Mouse (Mus musculus) cerebellum, postnatal 4 days (tissue): Measurements from ENCODE around the gene Rasl11b.

Source experiments
- DNase-seq, 2 experiments: peaks; one replicate each; pipeline ENCODE4 v3.0.0; 2022; ENCODE audit warnings: low spot score in 2 of 2, mixed read lengths in 1 of 2

The Rasl11b gene

GRCm38 (mm10) chr5:74194841-74195613, at the start of gene Rasl11b:
Gene Rasl11b (plus strand): TSS chr5:74195286.
- peak; percentile 88 to 93 for DNase-seq

- DNase-seq, result no peak
Measured at GRCm38 (mm10) chr5:74147631-74148030, 47.5 kb upstream of the Rasl11b start.

- no peak for DNase-seq
Measured at GRCm38 (mm10) chr5:74149975-74150374, 45.1 kb upstream of the Rasl11b start.

GRCm38 (mm10) chr5:74151774-74152173, 43.3 kb upstream of the Rasl11b start:
- DNase-seq, result no peak

GRCm38 (mm10) chr5:74155860-74156351, 39.2 kb upstream of the Rasl11b start:
- no peak for DNase-seq

- no peak for DNase-seq
Measured at GRCm38 (mm10) chr5:74158929-74159632, 36.0 kb upstream of the Rasl11b start.

- no peak for DNase-seq
Measured at GRCm38 (mm10) chr5:74159906-74160305, 35.2 kb upstream of the Rasl11b start.

GRCm38 (mm10) chr5:74160349-74160748, 34.7 kb upstream of the Rasl11b start:
- no peak for DNase-seq

GRCm38 (mm10) chr5:74161297-74161926, 33.7 kb upstream of the Rasl11b start:
- DNase-seq, result peak in 1 of 2 experiments; percentile 30

GRCm38 (mm10) chr5:74162013-74162412, 33.1 kb upstream of the Rasl11b start:
- no peak for DNase-seq

GRCm38 (mm10) chr5:74163141-74163540, 31.9 kb upstream of the Rasl11b start:
- DNase-seq, result no peak

GRCm38 (mm10) chr5:74164547-74164946, 30.5 kb upstream of the Rasl11b start:
- no peak for DNase-seq

- DNase-seq, result no peak
Measured at GRCm38 (mm10) chr5:74166642-74167041, 28.4 kb upstream of the Rasl11b start.

- no peak for DNase-seq
Measured at GRCm38 (mm10) chr5:74168085-74168484, 27.0 kb upstream of the Rasl11b start.

- no peak for DNase-seq
Measured at GRCm38 (mm10) chr5:74171768-74172167, 23.3 kb upstream of the Rasl11b start.

GRCm38 (mm10) chr5:74172208-74172607, 22.9 kb upstream of the Rasl11b start:
- DNase-seq, result no peak

GRCm38 (mm10) chr5:74173162-74173844, 21.8 kb upstream of the Rasl11b start:
- peak in 1 of 2 experiments; percentile 8 for DNase-seq

- DNase-seq, result peak in 1 of 2 experiments; percentile 16
Measured at GRCm38 (mm10) chr5:74175526-74176270, 19.4 kb upstream of the Rasl11b start.

GRCm38 (mm10) chr5:74180216-74180615, 14.9 kb upstream of the Rasl11b start:
- no peak for DNase-seq

GRCm38 (mm10) chr5:74183118-74183517, 12.0 kb upstream of the Rasl11b start:
- DNase-seq, result no peak

- no peak for DNase-seq
Measured at GRCm38 (mm10) chr5:74184607-74185006, 10.5 kb upstream of the Rasl11b start.
